ENCODE assay signal across 16 mouse cellular contexts in the genomic region with DNA sequence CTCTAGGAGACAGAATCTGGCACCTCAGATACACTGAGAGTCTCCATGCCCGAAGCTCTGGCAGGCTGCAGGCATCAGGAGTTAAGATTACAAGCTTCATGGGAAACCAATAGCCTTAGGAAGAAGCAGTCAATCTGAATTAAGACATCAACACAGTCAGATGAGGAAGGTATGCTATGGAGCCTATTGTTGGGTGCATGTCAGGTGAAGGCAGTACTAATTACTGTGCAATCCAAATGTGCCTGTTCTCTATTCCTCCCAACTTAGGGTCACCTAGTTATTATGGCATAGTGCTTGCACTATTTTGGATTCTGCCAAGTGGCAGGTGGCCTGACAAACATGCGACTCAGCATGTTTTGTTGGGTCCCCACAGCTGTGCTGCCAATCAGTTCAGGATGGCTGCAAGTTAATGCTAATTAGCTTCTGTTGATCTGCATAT. TPM values are rescaled to one million over a fixed set of nuclear protein-coding genes. Genes with fewer than 3 reads are reported as not detected.
DNase-seq lines count a peak whose midpoint lies in the region; ATAC-seq and TF ChIP-seq lines count a peak whose summit lies in the region.
"Had no signal": no experiment of that assay in that cellular context is flagged by ENCODE, and none has a peak within 500 bp of the region (broad histone marks: within the 10 kb centered on the region; RNA-seq: fewer than 3 reads in every experiment).

No protein-coding gene starts in this region.

- H3K4me1 ChIP-seq in neural tube, embryonic 14.5 days (ENCODE audit: control insufficient read depth, insufficient read depth, low read length), result no peaks in the 10 kb centered on the region
- H3K4me1 ChIP-seq in neural tube, embryonic 15.5 days, result no peaks in the 10 kb centered on the region
- peaks cover 3% of the 10 kb centered on the region; the same call in 1 of the 2 replicates for H3K4me1 ChIP-seq in forebrain, postnatal 0 days (ENCODE audit: insufficient read depth)
- H3K4me1 ChIP-seq in kidney, embryonic 15.5 days, result no peaks in the 10 kb centered on the region
- no peaks in the 10 kb centered on the region for H3K4me1 ChIP-seq in kidney, embryonic 16.5 days (ENCODE audit: insufficient read depth, low read length)
- H3K4me1 ChIP-seq: embryonic facial prominence, embryonic 15.5 days; liver, embryonic 15.5 days had no signal

- no peaks in the 10 kb centered on the region for H3K9me3 ChIP-seq in neural tube, embryonic 14.5 days (ENCODE audit: control insufficient read depth, low read length)
- no peaks in the 10 kb centered on the region for H3K9me3 ChIP-seq in neural tube, embryonic 15.5 days (replicated peaks)
- 0 out of 2 replicates have a peak, but pooled peaks cover 1% of the 10 kb centered on the region for H3K9me3 ChIP-seq in forebrain, postnatal 0 days (ENCODE audit: low read length)
- H3K9me3 ChIP-seq in kidney, embryonic 15.5 days (replicated peaks), result no peaks in the 10 kb centered on the region
- H3K9me3 ChIP-seq in kidney, embryonic 16.5 days (ENCODE audit: low read length), result no peaks in the 10 kb centered on the region
- H3K9me3 ChIP-seq: embryonic facial prominence, embryonic 15.5 days; liver, embryonic 15.5 days had no signal

- H3K27ac ChIP-seq in neural tube, embryonic 14.5 days (ENCODE audit: low read depth, low read length), result no peak overlapping the region
- H3K27ac ChIP-seq in neural tube, embryonic 15.5 days (replicated peaks), result no peak overlapping the region
- H3K27ac ChIP-seq in forebrain, postnatal 0 days (ENCODE audit: low read depth, low read length), result no peak overlapping the region
- no peak overlapping the region for H3K27ac ChIP-seq in kidney, embryonic 15.5 days
- no peak overlapping the region for H3K27ac ChIP-seq in kidney, embryonic 16.5 days (ENCODE audit: low read length)
- H3K27ac ChIP-seq: embryonic facial prominence, embryonic 15.5 days; liver, embryonic 15.5 days; macrophage had no signal

- H3K4me2 ChIP-seq in neural tube, embryonic 14.5 days (ENCODE audit: low read depth, low read length), result no peak overlapping the region
- no peak overlapping the region for H3K4me2 ChIP-seq in neural tube, embryonic 15.5 days
- no peak overlapping the region for H3K4me2 ChIP-seq in forebrain, postnatal 0 days (ENCODE audit: low read depth)
- H3K4me2 ChIP-seq in kidney, embryonic 15.5 days, result no peak overlapping the region
- H3K4me2 ChIP-seq in kidney, embryonic 16.5 days (replicated peaks; ENCODE audit: low read depth, low read length), result no peak overlapping the region
- H3K4me2 ChIP-seq: embryonic facial prominence, embryonic 15.5 days; liver, embryonic 15.5 days had no signal

- WGBS in neural tube, embryonic 14.5 days, result 62% methylated on average over 2 of the region's 2 CpGs
- WGBS in neural tube, embryonic 15.5 days, result 51% methylated on average over 2 of the region's 2 CpGs
- WGBS in forebrain, postnatal 0 days, result 12% methylated on average over 2 of the region's 2 CpGs
- WGBS in kidney, embryonic 15.5 days, result 72% methylated on average over 2 of the region's 2 CpGs
- WGBS in kidney, embryonic 16.5 days, result 79% methylated on average over 2 of the region's 2 CpGs

- peak; percentile 70; the same call in 1 of the 2 replicates for ATAC-seq in neural tube, embryonic 14.5 days (ENCODE audit: low read depth)
- ATAC-seq in neural tube, embryonic 15.5 days (ENCODE audit: low FRiP score), result no peak
- peak; percentile 95 for ATAC-seq in forebrain, postnatal 0 days
- no peak for ATAC-seq in kidney, embryonic 15.5 days (replicated peaks; ENCODE audit: low FRiP score)
- no peak for ATAC-seq in kidney, embryonic 16.5 days (ENCODE audit: low FRiP score, low TSS enrichment)

- H3K9ac ChIP-seq in neural tube, embryonic 14.5 days (replicated peaks; ENCODE audit: low read depth, low read length), result no peak overlapping the region
- no peak overlapping the region for H3K9ac ChIP-seq in neural tube, embryonic 15.5 days (replicated peaks)
- H3K9ac ChIP-seq in forebrain, postnatal 0 days, result no peak overlapping the region
- no peak overlapping the region for H3K9ac ChIP-seq in kidney, embryonic 15.5 days
- H3K9ac ChIP-seq in kidney, embryonic 16.5 days (replicated peaks; ENCODE audit: low read length), result no peak overlapping the region
- H3K9ac ChIP-seq: embryonic facial prominence, embryonic 15.5 days; liver, embryonic 15.5 days had no signal

- peak; percentile 80 for DNase-seq in forebrain, postnatal 0 days
- peak; percentile 12 to 21 for DNase-seq in layer of hippocampus, adult 8-10 months (ENCODE audit: low spot score in 2 of 2)
- DNase-seq in urinary bladder, postnatal 14 days (ENCODE audit: low spot score), result no peak
- DNase-seq: cerebellum, postnatal 36 days; heart, postnatal 36 days; kidney, adult 8-10 months had no signal

- no peak overlapping the region for H3K4me3 ChIP-seq in neural tube, embryonic 14.5 days (ENCODE audit: low read depth, low read length)
- H3K4me3 ChIP-seq in neural tube, embryonic 15.5 days (replicated peaks), result no peak overlapping the region
- no peak overlapping the region for H3K4me3 ChIP-seq in forebrain, postnatal 0 days (ENCODE audit: low read depth, low read length)
- H3K4me3 ChIP-seq in kidney, embryonic 15.5 days (replicated peaks), result no peak overlapping the region
- no peak overlapping the region for H3K4me3 ChIP-seq in kidney, embryonic 16.5 days (ENCODE audit: low read length)
- H3K4me3 ChIP-seq: embryonic facial prominence, embryonic 15.5 days; liver, embryonic 15.5 days had no signal

- no peaks in the 10 kb centered on the region for H3K36me3 ChIP-seq in neural tube, embryonic 14.5 days (ENCODE audit: control insufficient read depth, insufficient read depth, low read length)
- H3K36me3 ChIP-seq in neural tube, embryonic 15.5 days, result no peaks in the 10 kb centered on the region
- H3K36me3 ChIP-seq in forebrain, postnatal 0 days (ENCODE audit: insufficient read depth), result no peaks in the 10 kb centered on the region
- no peaks in the 10 kb centered on the region for H3K36me3 ChIP-seq in kidney, embryonic 15.5 days
- no peaks in the 10 kb centered on the region for H3K36me3 ChIP-seq in kidney, embryonic 16.5 days (ENCODE audit: insufficient read depth, low read length)
- H3K36me3 ChIP-seq: embryonic facial prominence, embryonic 15.5 days; liver, embryonic 15.5 days had no signal

- no peaks in the 10 kb centered on the region for H3K27me3 ChIP-seq in neural tube, embryonic 14.5 days (ENCODE audit: control insufficient read depth, insufficient read depth, low read length)
- H3K27me3 ChIP-seq in neural tube, embryonic 15.5 days (replicated peaks), result no peaks in the 10 kb centered on the region
- H3K27me3 ChIP-seq in forebrain, postnatal 0 days (ENCODE audit: insufficient read depth, low read length), result no peaks in the 10 kb centered on the region
- H3K27me3 ChIP-seq in kidney, embryonic 15.5 days, result no peaks in the 10 kb centered on the region
- no peaks in the 10 kb centered on the region for H3K27me3 ChIP-seq in kidney, embryonic 16.5 days (ENCODE audit: insufficient read depth, low read length)
- H3K27me3 ChIP-seq: embryonic facial prominence, embryonic 15.5 days; liver, embryonic 15.5 days had no signal

- no peak for TF ChIP-seq CTCF in forebrain, postnatal 0 days (IDR thresholded peaks at IDR 0.05; ENCODE audit: low read depth)

RNA-seq across cellular contexts. Expression of a gene that starts 53.0 kb away (rescaled TPM):
- polyA plus RNA-seq in neural tube, embryonic 14.5 days (2014; fragmentation: Nextera tagmentation; extraction: Ambion mirVana), result not detected in 2 replicates
- not detected in 2 replicates for polyA plus RNA-seq in neural tube, embryonic 15.5 days (2015; fragmentation: Nextera tagmentation; extraction: Ambion mirVana)
- not detected in 2 replicates for total RNA-seq in forebrain, postnatal 0 days (2014; rRNA removed)
- not detected in 2 replicates for polyA plus RNA-seq in forebrain, postnatal 0 days (2015; fragmentation: Nextera tagmentation; extraction: Ambion mirVana)
- total RNA-seq in layer of hippocampus, adult 8-10 months (2022), result not detected
- polyA plus RNA-seq in kidney, embryonic 15.5 days (2015; fragmentation: Nextera tagmentation; extraction: Ambion mirVana), result not detected in 2 replicates
- not detected in 2 replicates for polyA plus RNA-seq in kidney, embryonic 16.5 days (2015; fragmentation: Nextera tagmentation; extraction: Ambion mirVana)
- total RNA-seq: heart, postnatal 36 days; left cerebral cortex, postnatal 10 days had no signal
- polyA plus RNA-seq: embryonic facial prominence, embryonic 15.5 days; liver, embryonic 15.5 days; macrophage; neural tube, embryonic 11.5 days; testis, adult 2 months had no signal

Comparison
In these comparisons a context has a peak if more than half of its experiments do, and no peak if none do; other contexts are left out.
1. ATAC-seq: peak in neural tube, embryonic 14.5 days (single experiment) and forebrain, postnatal 0 days (single experiment); none in neural tube, embryonic 15.5 days (single experiment), kidney, embryonic 15.5 days (single experiment) and kidney, embryonic 16.5 days (single experiment).